Mouse (Mus musculus): Measurements from ENCODE around the gene Dip2a.

DNA sequence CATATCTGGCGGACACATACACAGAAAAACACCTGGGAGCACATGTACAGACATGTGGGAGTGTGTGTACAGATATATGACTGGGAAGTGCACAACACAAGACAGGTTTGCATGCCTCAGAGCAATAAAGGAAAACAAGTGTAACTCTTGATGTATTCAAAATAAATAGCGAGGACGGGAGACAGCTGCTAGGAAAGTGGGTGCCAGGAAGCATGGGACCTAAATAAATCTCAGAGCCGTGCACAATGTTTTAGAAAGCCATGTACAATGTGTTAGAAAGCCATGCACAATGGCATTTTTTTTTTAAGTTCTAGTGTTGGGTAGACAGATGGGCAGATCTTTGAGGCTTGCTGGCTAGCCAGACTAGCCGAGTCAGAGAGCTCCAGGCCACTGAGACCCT, 56.0 kb downstream of the Dip2a start:
- TF ChIP-seq HCFC1 (IDR thresholded peaks at IDR 0.05; ENCODE audit: borderline replicate concordance, insufficient read depth, low read length) = no peak
- TF ChIP-seq MAFK (IDR thresholded peaks at IDR 0.05; ENCODE audit: insufficient read depth, low read depth, low read length) = no peak

All from ES-E14 (cell line).